Mouse (Mus musculus) gastrocnemius, postnatal 25 days (tissue): ENCODE results near the gene Med12l. TPM values are rescaled to one million over a fixed set of nuclear protein-coding genes. Genes with fewer than 3 reads are reported as not detected.

Experiments used
- DNase-seq: peaks from one replicate; pipeline ENCODE4 v3.0.0; 2022
- total RNA-seq, 2 experiments: library from RNA; stranded (reverse); gene quantifications; 1 replicate in 1 of 2; 2 replicates in 1 of 2; pipeline ENCODE4 v1.2.3; 2021

Gene Med12l
- total RNA-seq, 2 experiments from 2014 or later, result 0.46 to 0.77 TPM

- DNase-seq, result no peak
These were observed 315.8 kb downstream of the Med12l start for GRCm38 (mm10) chr3:59321278-59321876.

GRCm38 (mm10) chr3:59328526-59328925, 322.9 kb downstream of the Med12l start:
- no peak for DNase-seq

GRCm38 (mm10) chr3:59341647-59342427, 336.2 kb downstream of the Med12l start:
- DNase-seq, result no peak

- peak; percentile 71 for DNase-seq
These were observed 337.4 kb downstream of the Med12l start for GRCm38 (mm10) chr3:59343026-59343425.

GRCm38 (mm10) chr3:59344065-59344905, 338.7 kb downstream of the Med12l start, which contains the start of gene Igsf10:
Gene Igsf10, minus strand, starts transcription at chr3:59344394.
- peak; percentile 44 for DNase-seq

- no peak for DNase-seq
These were observed 346.1 kb downstream of the Med12l start for GRCm38 (mm10) chr3:59351768-59352167.

GRCm38 (mm10) chr3:59354156-59354555, 348.5 kb downstream of the Med12l start:
- DNase-seq, result no peak

GRCm38 (mm10) chr3:59360102-59360501, 354.5 kb downstream of the Med12l start:
- no peak for DNase-seq

- DNase-seq, result no peak
These were observed 356.3 kb downstream of the Med12l start for GRCm38 (mm10) chr3:59361895-59362294.

Other genes with a start within 250 kb of the Med12l start
- not detected for gene Mindy4b-ps, start 183.5 kb upstream of the Med12l start, total RNA-seq
- gene Clrn1, start 120.5 kb upstream of the Med12l start, total RNA-seq, result not detected
- not detected for gene Gpr171, start 96.0 kb downstream of the Med12l start, total RNA-seq
- 1 to 10 TPM; 1.3 to 2.1 TPM for gene P2ry14, start 147.8 kb downstream of the Med12l start, total RNA-seq
- gene Gpr87, start 189.3 kb downstream of the Med12l start, total RNA-seq, result not detected
- under 1 TPM; 0.13 to 0.41 TPM for gene P2ry13, start 205.1 kb downstream of the Med12l start, total RNA-seq